Mouse (Mus musculus) heart, embryonic 12.5 days (tissue): ENCODE measurements around the gene Apobec3. TPM values are rescaled to one million over a fixed set of nuclear protein-coding genes. Genes with fewer than 3 reads are reported as not detected.
"Not testable (repeated sequence)": the region's sequence is repeated elsewhere in the genome, so short reads cannot be mapped to it uniquely, and the experiment has no call there.

ENCODE experiments used
- ATAC-seq: fragments of 200-750 bp; cut with Nextera tagmentation; 2 replicates; pipeline ENCODE4 v1.8.0; 2017; ENCODE audit warnings: moderate TSS enrichment, moderate library complexity; ENCODE audit not compliant: insufficient number of reproducible peaks, low FRiP score
- H3K27ac ChIP-seq: fragments of 300-500 bp; sonication (generic); 2 replicates; pipeline ENCODE4 v1.5.1; 2016; ENCODE audit warnings: mild to moderate bottlenecking, moderate library complexity; ENCODE audit not compliant: poor library complexity, severe bottlenecking
- H3K27me3 ChIP-seq: fragments of 300-500 bp; sonication (generic); replicated peaks from 2 replicates; pipeline ENCODE4 v1.6.1; 2016; ENCODE audit warnings: mild to moderate bottlenecking, moderate library complexity
- H3K36me3 ChIP-seq: fragments of 300-500 bp; sonication (generic); 2 replicates; pipeline ENCODE4 v1.6.1; 2016; ENCODE audit warnings: mild to moderate bottlenecking, moderate library complexity
- H3K4me1 ChIP-seq: fragments of 300-500 bp; sonication (generic); replicated peaks from 2 replicates; pipeline ENCODE4 v1.6.1; 2016; ENCODE audit warnings: mild to moderate bottlenecking
- H3K4me2 ChIP-seq: fragments of 300-500 bp; sonication (generic); 2 replicates; pipeline ENCODE4 v1.6.1; 2016; ENCODE audit warnings: mild to moderate bottlenecking, moderate library complexity
- H3K4me3 ChIP-seq: fragments of 300-500 bp; sonication (generic); 2 replicates; pipeline ENCODE4 v1.5.1; 2016; ENCODE audit warnings: mild to moderate bottlenecking
- H3K9ac ChIP-seq: fragments of 300-500 bp; sonication (generic); 2 replicates; pipeline ENCODE4 v1.6.1; 2016; ENCODE audit warnings: mild to moderate bottlenecking, moderate library complexity
- H3K9me3 ChIP-seq: fragments of 300-500 bp; sonication (generic); replicated peaks from 2 replicates; pipeline ENCODE4 v1.6.1; 2016; ENCODE audit warnings: mild to moderate bottlenecking, moderate library complexity
- WGBS: fragments of 180-500 bp; shearing (Covaris S2); methylation state at CpG from one replicate; pipeline ENCODE4 v1.1.7; 2016; 5-methylcytosine and 5-hydroxymethylcytosine counted together
- polyA plus RNA-seq: library from polyadenylated mRNA; unstranded; fragments of >200 nt; fragmentation: Nextera tagmentation; extraction: Ambion mirVana; gene quantifications from 2 replicates; pipeline ENCODE4 v1.2.1, GENCODE M21; 2016

Gene Apobec3
- polyA plus RNA-seq, 1 experiment from 2014 or later, result 12.2 TPM

DNA sequence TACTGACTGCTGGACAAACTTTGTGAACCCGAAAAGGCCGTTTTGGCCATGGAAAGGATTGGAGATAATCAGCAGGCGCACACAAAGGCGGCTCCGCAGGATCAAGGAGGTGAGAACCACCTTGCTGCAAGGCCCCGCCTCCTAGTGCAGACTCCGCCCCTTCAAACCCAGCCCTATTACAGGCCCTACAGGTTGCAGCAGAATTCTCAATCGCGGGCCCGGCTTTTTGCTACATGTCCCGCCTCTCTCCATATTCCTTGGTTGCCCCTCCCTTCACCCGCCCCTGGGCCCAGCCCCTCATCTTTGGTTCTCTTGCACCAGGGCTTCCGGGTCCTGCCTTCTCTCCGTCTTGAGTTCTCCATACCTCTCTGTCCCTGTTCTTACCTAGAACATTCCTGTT lies 15.4 kb downstream of the Apobec3 start:
- Histone ChIP-seq H3K27ac (no peak overlapping the region), H3K4me2 (no peak overlapping the region), H3K4me3 (no peak overlapping the region), H3K4me1 (no peaks in the 10 kb centered on the region), H3K9me3 (no peaks in the 10 kb centered on the region; the same call in 1 of the 2 replicates), H3K27me3 (peaks cover 10% of the 10 kb centered on the region; the same call in 1 of the 2 replicates), H3K9ac (no peak overlapping the region), H3K36me3 (peaks cover 16% of the 10 kb centered on the region)
- 31% methylated on average over 14 of the region's 14 CpGs for WGBS
- ATAC-seq, result no peak

DNA sequence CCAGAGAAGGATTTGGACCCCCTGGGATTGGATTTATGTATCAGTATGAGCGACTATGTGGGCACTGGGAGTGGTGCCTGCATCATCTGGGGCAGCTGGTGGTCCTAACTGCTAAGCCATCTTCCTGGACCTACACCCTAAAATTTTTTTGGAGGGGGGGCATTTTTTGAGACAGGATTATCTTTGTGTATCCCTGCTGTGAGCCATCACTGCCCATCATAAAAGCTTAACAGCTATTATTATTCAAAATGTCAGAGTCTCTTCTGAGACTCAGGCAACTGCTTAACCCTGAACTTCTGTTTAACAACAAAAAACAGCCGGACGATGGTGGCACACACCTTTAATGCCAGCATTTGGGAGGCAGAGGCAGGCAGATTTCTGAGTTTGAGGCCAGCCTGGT lies 17.5 kb downstream of the Apobec3 start:
- not testable (repeated sequence) for H3K27ac ChIP-seq, H3K4me1 ChIP-seq, ATAC-seq, H3K9ac ChIP-seq, H3K9me3 ChIP-seq, H3K4me2 ChIP-seq, H3K4me3 ChIP-seq
- Histone ChIP-seq H3K36me3 (peaks cover 16% of the 10 kb centered on the region), H3K27me3 (peaks cover 15% of the 10 kb centered on the region; the same call in 1 of the 2 replicates)
- WGBS, result 86% methylated on average over 3 of the region's 3 CpGs

DNA sequence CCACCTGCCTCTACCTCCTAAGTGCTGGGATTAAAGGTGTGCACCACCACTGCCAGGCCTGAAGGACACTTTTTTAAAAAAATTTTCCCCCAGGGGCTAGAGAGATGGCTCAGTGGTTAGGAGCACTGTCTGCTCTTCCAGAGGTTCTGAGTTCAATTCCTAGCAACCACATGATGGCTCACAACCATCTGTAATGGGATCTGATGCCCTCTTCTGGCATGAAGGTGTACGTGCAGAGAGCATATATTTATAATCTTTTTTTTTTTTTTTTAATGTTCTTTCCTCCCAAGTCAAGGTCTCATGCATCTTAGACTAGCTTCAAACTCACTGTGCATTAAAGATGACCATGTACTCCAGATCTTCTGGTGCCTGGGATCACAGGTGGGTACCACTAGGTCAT lies 19.4 kb downstream of the Apobec3 start:
- H3K4me1 ChIP-seq, H3K9me3 ChIP-seq, ATAC-seq, H3K4me2 ChIP-seq, H3K4me3 ChIP-seq, H3K9ac ChIP-seq, H3K27ac ChIP-seq: not testable (repeated sequence)
- Histone ChIP-seq H3K27me3 (peaks cover 15% of the 10 kb centered on the region; the same call in 1 of the 2 replicates), H3K36me3 (peaks cover 11% of the 10 kb centered on the region)
- WGBS, result 64% methylated on average over 1 of the region's 1 CpGs

DNA sequence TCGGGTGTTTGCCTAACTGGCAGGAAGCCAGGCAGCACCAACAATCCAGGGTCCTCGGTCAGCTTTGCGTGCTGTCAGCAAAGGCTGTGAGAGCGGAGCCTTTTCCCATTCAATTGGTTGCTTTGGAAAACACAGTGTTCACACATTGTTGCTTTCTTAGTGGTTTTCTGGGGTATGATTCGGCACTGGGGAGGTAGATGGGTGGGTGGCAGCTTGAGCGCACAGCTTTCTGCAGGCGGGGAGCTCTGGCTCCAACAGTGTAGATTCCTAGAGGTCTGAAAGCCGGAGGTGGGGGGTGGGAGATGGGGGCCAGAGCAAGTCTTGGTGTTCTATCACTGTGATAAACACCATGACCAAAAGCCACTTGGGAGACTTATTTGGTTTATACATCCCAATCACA lies 19.9 kb downstream of the Apobec3 start:
- no peak overlapping the region for H3K4me2 ChIP-seq
- peaks cover 9% of the 10 kb centered on the region for H3K36me3 ChIP-seq
- H3K4me3 ChIP-seq, result no peak overlapping the region
- no peak overlapping the region for H3K9ac ChIP-seq
- 86% methylated on average over 8 of the region's 8 CpGs for WGBS
- no peak overlapping the region for H3K27ac ChIP-seq
- H3K9me3 ChIP-seq, result no peaks in the 10 kb centered on the region; the same call in 1 of the 2 replicates
- H3K4me1 ChIP-seq, result no peaks in the 10 kb centered on the region
- H3K27me3 ChIP-seq, result peaks cover 13% of the 10 kb centered on the region; the same call in 1 of the 2 replicates
- no peak for ATAC-seq

DNA sequence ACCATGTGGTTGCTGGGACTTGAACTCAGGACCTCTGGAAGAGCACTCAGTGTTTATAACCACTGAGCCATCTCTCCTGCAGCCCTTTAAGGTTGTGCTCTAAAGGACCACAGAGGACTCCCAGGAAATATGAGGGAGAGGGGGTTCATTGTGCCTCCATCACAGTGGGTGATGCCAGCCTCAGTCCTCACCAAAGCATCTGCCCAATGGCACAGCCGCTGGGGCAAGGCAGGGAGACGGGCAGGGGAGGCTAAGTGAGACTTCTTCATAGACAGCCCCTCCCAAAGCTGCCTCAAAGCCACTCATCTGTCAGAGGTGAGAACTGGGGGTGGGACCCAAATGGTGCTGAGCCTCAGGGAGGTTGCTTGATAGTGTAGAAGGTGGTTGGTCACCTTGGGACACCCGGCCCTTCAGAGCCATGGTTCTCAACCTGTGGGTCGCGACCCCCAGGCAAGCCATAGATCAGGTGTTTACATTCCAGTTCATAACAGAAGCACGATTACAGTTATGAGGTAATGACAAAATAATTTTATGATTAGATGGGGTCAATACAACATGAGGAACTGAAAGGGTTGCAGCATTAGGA lies 22.4 kb downstream of the Apobec3 start:
- H3K9me3 ChIP-seq, result no peaks in the 10 kb centered on the region; the same call in 1 of the 2 replicates
- ATAC-seq, result no peak
- WGBS, result 76% methylated on average over 6 of the region's 6 CpGs
- no peaks in the 10 kb centered on the region for H3K36me3 ChIP-seq
- H3K27ac ChIP-seq, result no peak overlapping the region
- no peaks in the 10 kb centered on the region for H3K4me1 ChIP-seq
- H3K27me3 ChIP-seq, result 0 out of 2 replicates have a peak, but pooled peaks cover 5% of the 10 kb centered on the region
- no peak overlapping the region for H3K4me2 ChIP-seq
- no peak overlapping the region for H3K4me3 ChIP-seq
- no peak overlapping the region for H3K9ac ChIP-seq

DNA sequence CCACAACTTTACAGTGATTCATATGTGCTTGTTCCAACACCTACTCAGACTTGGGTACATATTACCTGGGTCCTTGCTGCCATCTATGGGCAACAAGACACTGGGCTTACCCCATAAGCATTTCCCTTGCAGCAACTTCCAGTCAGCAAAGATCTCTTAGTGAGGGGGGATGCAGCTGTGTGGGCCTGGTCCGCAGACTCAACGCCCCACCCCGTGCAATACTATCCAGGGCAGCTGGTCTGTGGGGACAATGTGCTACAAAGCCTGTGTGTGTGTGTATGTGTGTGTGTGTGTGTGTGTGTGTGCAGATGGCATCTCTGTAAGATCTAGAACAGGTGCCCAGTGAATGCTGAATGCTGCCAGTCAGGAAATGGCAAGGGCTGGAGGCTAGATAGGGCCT lies 22.9 kb downstream of the Apobec3 start:
- H3K27me3 ChIP-seq, result 0 out of 2 replicates have a peak, but pooled peaks cover 5% of the 10 kb centered on the region
- ATAC-seq, result no peak
- H3K36me3 ChIP-seq, result no peaks in the 10 kb centered on the region
- H3K9ac ChIP-seq, result no peak overlapping the region
- no peak overlapping the region for H3K27ac ChIP-seq
- no peaks in the 10 kb centered on the region; the same call in 1 of the 2 replicates for H3K9me3 ChIP-seq
- WGBS, result 84% methylated on average over 3 of the region's 3 CpGs
- no peaks in the 10 kb centered on the region for H3K4me1 ChIP-seq
- H3K4me3 ChIP-seq, result no peak overlapping the region
- no peak overlapping the region for H3K4me2 ChIP-seq

DNA sequence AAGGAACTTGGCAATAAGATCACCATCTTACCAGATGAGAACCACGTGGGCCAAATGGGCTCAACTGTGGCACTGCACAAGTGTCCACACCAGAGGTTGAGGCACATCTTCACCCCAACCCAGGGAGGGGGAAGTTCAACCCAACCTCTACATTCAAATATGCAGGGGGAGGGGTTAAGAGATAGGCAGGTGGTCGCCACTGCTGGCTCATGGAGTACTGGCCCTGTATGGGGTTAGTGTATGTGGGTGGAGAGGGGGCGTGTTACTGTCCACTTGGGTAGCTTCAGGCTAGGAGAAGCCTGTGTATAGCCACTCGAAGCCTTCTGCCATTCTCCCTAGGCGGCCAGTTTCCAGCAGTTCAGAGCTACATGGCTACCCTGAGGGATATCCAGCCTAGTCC lies 24.7 kb downstream of the Apobec3 start:
- Histone ChIP-seq H3K9me3 (no peaks in the 10 kb centered on the region), H3K4me2 (no peak overlapping the region), H3K9ac (no peak overlapping the region), H3K4me1 (no peaks in the 10 kb centered on the region), H3K4me3 (no peak overlapping the region), H3K36me3 (no peaks in the 10 kb centered on the region), H3K27ac (no peak overlapping the region), H3K27me3 (0 out of 2 replicates have a peak, but pooled peaks cover 5% of the 10 kb centered on the region)
- ATAC-seq, result no peak
- WGBS, result 60% methylated on average over 5 of the region's 5 CpGs

DNA sequence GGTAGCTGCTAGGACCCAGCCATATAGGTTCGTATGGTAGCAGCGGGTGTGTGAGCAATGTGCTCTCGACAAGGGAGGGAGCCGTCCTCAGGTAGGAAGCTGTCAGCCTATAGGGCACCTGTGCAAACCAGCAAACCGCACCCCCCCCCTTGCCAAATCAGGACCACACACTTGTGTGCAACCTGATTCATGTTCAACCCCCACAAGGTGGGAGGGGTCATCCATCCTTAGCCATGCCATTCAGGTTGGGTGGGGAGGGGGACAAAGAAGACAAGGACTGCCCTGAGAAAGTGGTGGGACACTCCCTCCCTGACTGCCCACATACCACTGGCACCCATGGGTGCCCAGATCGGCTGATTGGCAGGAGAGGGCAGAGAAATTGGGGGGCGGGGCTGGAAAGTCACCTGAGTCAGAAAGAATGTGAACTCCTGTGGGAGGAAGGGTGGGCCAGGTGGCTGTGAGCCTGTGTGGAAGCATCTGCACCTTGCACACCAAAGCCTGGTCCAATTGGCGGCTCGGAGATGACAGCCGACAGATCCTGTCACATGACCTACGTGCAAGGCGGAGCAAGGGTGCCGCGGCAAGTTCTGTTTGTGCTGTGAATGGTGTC lies 25.8 kb downstream of the Apobec3 start:
- H3K36me3 ChIP-seq, result no peaks in the 10 kb centered on the region
- H3K27me3 ChIP-seq, result 0 out of 2 replicates have a peak, but pooled peaks cover 4% of the 10 kb centered on the region
- H3K4me1 ChIP-seq, result no peaks in the 10 kb centered on the region
- no peak for ATAC-seq
- no peak overlapping the region for H3K4me2 ChIP-seq
- H3K4me3 ChIP-seq, result no peak overlapping the region
- peaks cover 6% of the 10 kb centered on the region; the same call in 1 of the 2 replicates for H3K9me3 ChIP-seq
- no peak overlapping the region for H3K27ac ChIP-seq
- WGBS, result 93% methylated on average over 14 of the region's 14 CpGs
- H3K9ac ChIP-seq, result no peak overlapping the region

DNA sequence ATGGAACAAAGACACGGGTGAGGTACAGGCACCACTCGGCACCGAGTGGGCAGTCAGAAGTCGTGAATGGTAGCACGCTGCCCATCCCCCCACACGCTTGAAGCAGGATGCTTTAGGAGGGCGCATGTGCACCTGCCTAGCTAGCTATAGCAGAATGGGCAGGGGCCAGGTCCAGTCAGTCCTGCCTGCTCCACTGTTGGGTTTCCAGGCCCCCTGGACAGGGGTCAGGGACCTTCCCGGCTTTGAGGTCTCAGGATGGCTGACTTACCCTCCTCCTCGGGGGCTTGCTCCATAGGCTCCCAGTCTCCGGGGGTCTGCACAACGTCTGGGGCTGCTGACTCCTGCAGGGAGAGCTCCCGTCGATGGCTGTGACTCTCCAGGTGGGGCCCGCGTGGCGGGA lies 27.0 kb downstream of the Apobec3 start:
- ATAC-seq, result no peak
- peaks cover 6% of the 10 kb centered on the region; the same call in 1 of the 2 replicates for H3K9me3 ChIP-seq
- no peaks in the 10 kb centered on the region for H3K27me3 ChIP-seq
- no peaks in the 10 kb centered on the region for H3K36me3 ChIP-seq
- H3K4me1 ChIP-seq, result no peaks in the 10 kb centered on the region
- 80% methylated on average over 16 of the region's 16 CpGs for WGBS
- H3K4me3 ChIP-seq, result no peak overlapping the region
- H3K9ac ChIP-seq, result no peak overlapping the region
- no peak overlapping the region for H3K4me2 ChIP-seq
- no peak overlapping the region for H3K27ac ChIP-seq

DNA sequence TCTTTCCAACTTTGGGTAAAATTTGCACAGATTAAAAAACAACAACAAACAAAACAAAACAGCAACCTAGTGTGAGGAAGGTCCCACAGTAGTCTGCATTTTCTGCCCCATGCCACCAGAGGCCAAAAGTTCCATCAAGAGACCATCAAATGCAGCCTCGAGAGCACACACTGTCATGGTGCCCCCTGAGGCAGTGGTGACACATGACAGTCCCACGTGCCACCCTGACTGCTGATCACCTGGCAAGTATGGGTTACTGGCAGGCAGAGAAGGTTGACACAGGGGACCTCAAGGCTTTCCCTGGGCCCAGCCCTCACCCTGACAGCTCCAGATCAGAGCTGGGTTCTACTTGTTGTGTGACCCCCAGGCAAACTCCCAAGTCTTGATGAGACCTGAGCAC lies 28.3 kb downstream of the Apobec3 start:
- no peaks in the 10 kb centered on the region for H3K4me1 ChIP-seq
- no peak overlapping the region for H3K9ac ChIP-seq
- H3K36me3 ChIP-seq, result no peaks in the 10 kb centered on the region
- H3K27me3 ChIP-seq, result no peaks in the 10 kb centered on the region
- no peak overlapping the region for H3K4me3 ChIP-seq
- ATAC-seq, result no peak
- WGBS, result 40% methylated on average over 2 of the region's 2 CpGs
- H3K27ac ChIP-seq, result no peak overlapping the region
- no peak overlapping the region for H3K4me2 ChIP-seq
- peaks cover 6% of the 10 kb centered on the region; the same call in 1 of the 2 replicates for H3K9me3 ChIP-seq

DNA sequence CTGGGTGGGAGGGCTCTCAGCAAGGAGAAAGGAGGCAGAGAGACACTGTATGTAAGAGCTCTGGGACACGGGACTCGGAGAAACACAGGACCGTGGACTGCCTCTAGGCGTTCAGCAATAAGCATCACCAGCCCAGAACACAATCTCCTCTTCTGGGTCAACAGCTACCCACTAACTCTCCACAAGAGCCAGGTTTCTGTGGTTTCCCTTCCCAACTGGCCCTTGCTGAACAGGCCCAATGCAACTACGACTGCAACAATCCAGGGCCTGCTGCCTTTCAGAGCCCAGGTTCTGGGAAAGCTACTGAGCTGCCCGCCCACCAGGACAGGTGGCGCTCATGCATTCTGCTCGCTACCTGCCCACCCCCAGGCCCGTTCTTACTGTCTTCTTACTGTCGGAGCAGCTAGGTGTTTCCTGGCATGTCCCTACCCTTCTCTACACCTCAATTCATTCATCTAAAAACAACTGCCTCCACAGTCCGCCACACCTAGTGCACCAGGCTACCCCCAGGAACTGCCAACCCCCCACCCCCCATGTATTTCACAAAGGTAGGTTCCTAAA lies 35.5 kb downstream of the Apobec3 start:
- Histone ChIP-seq H3K4me1 (peaks cover 6% of the 10 kb centered on the region; the same call in 1 of the 2 replicates), H3K27ac (peak overlapping the region; percentile 61), H3K4me2 (peak overlapping the region; percentile 69), H3K9ac (0 out of 2 replicates have a peak overlapping the region, but pooled peaks have one; percentile 65), H3K27me3 (peaks cover 25% of the 10 kb centered on the region), H3K36me3 (no peaks in the 10 kb centered on the region), H3K4me3 (peak overlapping the region; percentile 58), H3K9me3 (peaks cover 2% of the 10 kb centered on the region; the same call in 1 of the 2 replicates)
- 70% methylated on average over 11 of the region's 11 CpGs for WGBS
- 0 out of 2 replicates have a peak, but pooled peaks have one; percentile 8 for ATAC-seq
